Mouse (Mus musculus) layer of hippocampus, adult 2 months (tissue): ENCODE results near the gene Trpm3. TPM values are rescaled to one million over a fixed set of nuclear protein-coding genes. Genes with fewer than 3 reads are reported as not detected.
A peak's percentile ranks its signal among the peaks of the same experiment; 100 is the strongest.
"Not testable (repeated sequence)": the region's sequence is repeated elsewhere in the genome, so short reads cannot be mapped to it uniquely, and the experiment has no call there.

ENCODE experiments used
- DNase-seq, 2 experiments: peaks; one replicate each; pipeline ENCODE4 v3.0.0; 2022; ENCODE audit warnings: low spot score in 2 of 2
- H3K27ac ChIP-seq: fragments of 200-600 bp; 2 replicates; pipeline ENCODE4 v1.8.1; 2022
- H3K4me3 ChIP-seq: fragments of 200-600 bp; 2 replicates; pipeline ENCODE4 v1.8.1; 2022; ENCODE audit warnings: mild to moderate bottlenecking
- CTCF ChIP-seq: fragments of 200-600 bp; conservative IDR thresholded peaks from 2 replicates; pipeline ENCODE4 v1.8.1; 2022; ENCODE audit warnings: antibody characterized with exemption, mild to moderate bottlenecking, moderate library complexity
- microRNA-seq, 2 experiments: library from miRNA; unstranded; fragments of <30 nt; microRNA quantifications; one replicate each; pipeline ENCODE4 v1.2.0; 2021
- total RNA-seq, 2 experiments: library from RNA; stranded (reverse); gene quantifications; 2 replicates each; pipeline ENCODE4 v1.2.3; 2021

Gene Trpm3
- total RNA-seq, 2 experiments from 2014 or later, result 66.9 to 67.7 TPM

DNA sequence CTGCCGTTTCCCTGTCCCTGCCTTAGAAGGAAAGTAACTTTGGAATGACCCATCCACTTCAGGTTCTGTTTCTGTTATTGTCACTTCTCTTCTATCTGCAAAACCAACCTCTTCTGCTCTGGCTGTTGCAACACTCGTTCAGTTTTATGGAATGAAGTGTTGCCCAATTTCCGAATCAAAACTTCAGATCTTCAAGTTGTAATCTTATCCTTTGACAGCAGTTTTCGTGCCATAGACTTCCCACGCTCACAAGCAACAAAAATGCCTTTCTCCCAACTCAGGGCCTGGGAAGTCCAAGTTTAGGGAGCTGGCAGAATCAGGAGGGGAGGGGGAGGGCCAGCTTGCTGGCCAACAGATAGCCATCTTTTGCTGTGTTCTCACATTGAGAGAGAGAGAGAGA is 889.4 kb downstream of the Trpm3 start:
- Histone ChIP-seq H3K4me3 (no peak overlapping the region), H3K27ac (no peak overlapping the region)
- TF ChIP-seq CTCF, result no peak
- DNase-seq, result no peak

DNA sequence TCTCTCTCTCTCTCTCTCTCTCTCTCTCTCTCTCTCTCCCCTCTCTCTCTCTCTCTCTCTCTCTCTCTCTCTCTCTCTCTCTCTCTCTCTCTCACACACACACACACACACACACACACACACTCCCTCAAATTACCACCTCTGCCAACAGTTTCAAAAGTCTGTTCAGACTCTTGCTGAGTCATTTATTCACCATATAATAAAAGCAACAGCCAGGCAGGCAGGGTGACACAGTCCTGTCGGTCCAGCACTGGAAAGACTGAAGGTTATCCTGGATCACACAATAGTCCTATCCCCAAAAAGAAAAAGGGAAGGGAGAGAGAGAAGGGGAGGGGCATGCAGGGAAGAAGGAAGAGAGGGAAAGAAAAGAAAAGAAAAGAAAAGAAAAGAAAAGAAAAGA is 894.5 kb downstream of the Trpm3 start:
- H3K27ac ChIP-seq, DNase-seq, H3K4me3 ChIP-seq: not testable (repeated sequence)

DNA sequence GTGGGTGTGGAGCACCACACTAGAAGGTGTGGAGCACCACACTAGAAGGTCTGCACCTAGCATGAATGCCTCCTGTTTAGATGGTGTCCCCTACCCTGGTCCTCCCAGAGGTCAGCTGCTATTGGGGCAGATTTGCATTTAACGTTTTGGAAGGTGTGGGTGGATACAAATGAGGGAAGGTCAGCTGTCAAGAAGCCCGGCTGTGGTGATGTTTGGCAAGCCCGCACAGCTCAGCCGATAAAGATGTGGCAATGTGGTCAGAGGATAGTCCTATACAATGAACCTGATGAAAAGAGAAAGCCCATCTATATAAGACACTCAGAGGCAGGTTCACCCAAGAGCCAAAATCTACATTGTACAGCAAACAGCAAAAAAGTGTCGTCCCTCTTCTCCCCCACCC is 895.3 kb downstream of the Trpm3 start:
- no peak overlapping the region for H3K4me3 ChIP-seq
- no peak for TF ChIP-seq CTCF
- peak overlapping the region; percentile 72 for H3K27ac ChIP-seq
- no peak for DNase-seq

DNA sequence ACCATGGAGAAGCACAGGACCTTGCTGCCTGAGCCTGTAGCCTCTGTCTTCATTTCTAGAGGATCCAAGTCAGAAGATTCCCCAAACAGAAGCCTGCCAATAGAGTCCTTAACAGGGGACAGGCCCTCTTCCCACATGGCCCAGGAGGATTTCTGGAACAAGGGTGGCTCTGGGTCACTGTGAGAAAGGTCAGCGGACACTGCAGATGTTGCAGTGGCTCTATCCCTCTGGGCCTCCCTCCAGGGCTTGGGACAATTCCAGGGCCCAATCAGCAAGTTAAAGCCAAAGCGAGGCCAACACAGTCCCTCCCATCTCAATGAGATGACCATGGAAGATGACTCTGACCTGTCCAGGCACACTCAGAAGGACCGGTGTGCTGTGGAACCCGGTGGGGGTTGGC is 896.1 kb downstream of the Trpm3 start:
- Histone ChIP-seq H3K27ac (peak overlapping the region; percentile 72; the same call in 1 of the 2 replicates), H3K4me3 (no peak overlapping the region)
- TF ChIP-seq CTCF, result no peak
- DNase-seq, result peak in 1 of 2 experiments; percentile 26

DNA sequence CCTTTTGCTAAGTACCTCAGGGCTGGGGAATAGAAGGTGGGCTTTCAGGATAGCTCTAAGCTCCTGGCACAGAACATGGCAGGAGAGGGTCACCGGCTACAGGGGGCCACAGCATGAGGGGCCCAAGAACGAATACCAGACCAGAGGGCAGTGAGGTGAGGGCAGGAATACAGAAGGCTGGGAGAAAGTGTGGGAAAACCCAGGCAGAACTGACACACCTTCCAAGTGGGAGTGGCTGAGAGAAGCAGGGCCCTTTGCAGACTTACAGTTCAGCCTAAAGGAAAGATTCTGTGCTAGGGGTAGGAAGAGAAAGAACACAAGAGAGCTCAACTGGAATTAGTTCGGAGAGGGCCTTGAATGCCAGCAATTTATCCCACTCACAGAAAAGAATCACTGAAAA is 896.9 kb downstream of the Trpm3 start:
- TF ChIP-seq CTCF, result no peak
- DNase-seq, result no peak
- Histone ChIP-seq H3K27ac (peak overlapping the region; percentile 80), H3K4me3 (no peak overlapping the region)

DNA sequence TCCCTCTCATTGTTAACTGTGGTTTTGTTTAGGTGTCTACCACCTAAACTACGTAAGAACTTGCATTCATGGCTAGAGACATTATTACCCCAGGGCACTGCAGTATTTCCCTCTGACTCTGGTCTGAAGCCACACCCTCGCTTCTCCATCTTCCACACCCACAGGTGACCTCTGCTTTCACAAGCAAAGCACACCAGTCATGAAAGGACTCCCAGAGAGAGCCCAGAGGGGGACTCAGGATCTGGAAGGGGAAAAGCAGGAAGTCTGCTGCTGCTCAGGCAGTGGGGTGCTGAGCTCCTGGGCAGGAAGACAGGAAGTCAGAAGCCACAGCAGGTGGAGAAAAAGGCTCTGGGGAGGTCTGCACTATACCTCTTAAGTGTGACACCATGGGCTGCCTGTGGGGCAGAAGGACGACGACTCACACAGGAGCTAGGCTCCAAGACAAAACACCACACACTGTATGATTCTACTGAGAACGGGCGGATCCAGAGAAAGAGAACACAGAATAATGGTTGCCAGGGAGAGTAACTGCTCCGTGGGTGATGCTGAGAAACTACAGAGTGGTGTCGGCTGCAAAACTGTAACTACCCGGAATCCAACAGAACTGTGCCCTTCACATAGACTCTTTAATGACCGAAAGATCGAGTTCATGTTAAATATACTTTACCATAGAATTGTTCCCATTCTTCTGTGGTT is 898.1 kb downstream of the Trpm3 start:
- peak overlapping the region; percentile 80 for H3K27ac ChIP-seq

DNA sequence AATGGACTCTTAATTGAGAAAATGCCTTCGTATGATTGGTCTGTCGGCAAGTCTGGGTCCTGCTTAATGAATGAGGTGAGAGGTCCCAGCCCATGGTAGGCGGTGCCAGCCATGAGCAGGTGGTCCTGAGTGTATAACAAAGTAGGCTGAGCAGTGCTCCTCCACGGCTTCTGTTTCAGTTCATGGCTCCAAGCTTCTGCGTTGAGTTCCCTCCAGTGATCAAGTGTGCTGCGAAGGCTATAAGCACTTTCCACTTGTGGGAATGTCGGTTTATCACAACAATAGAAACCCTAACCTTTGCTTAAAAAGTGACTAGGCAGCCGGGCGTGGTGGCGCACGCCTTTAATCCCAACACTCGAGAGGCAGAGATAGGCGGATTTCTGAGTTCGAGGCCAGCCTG is 898.7 kb downstream of the Trpm3 start:
- DNase-seq, result no peak
- TF ChIP-seq CTCF, result no peak
- Histone ChIP-seq H3K27ac (peak overlapping the region; percentile 80), H3K4me3 (no peak overlapping the region; the same call in 1 of the 2 replicates)

More for the DNA sequence above, 898.1 kb downstream of the Trpm3 start:
- peak; percentile 44 to 50 for DNase-seq
- TF ChIP-seq CTCF, result no peak
- no peak overlapping the region; the same call in 1 of the 2 replicates for H3K4me3 ChIP-seq

DNA sequence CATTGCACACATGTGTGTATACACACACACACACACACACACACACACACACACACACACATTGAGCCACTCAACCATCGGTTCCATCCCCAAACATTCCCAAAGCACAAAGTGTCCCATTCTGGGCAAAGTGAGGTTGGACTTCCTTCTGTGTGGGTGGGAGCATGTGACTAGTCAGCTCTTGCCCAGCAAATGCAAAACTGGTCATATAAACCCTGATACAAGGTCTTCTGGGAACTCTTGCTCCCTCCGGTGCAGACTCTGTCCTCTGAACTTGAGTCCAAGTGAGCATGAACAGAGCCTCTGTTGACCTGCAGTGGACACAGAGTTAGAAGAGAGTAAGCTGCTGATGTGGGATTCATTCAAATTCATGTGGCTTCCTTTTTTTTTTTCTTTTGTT is 899.5 kb downstream of the Trpm3 start:
- no peak for DNase-seq
- no peak for TF ChIP-seq CTCF
- Histone ChIP-seq H3K4me3 (no peak overlapping the region), H3K27ac (no peak overlapping the region)

DNA sequence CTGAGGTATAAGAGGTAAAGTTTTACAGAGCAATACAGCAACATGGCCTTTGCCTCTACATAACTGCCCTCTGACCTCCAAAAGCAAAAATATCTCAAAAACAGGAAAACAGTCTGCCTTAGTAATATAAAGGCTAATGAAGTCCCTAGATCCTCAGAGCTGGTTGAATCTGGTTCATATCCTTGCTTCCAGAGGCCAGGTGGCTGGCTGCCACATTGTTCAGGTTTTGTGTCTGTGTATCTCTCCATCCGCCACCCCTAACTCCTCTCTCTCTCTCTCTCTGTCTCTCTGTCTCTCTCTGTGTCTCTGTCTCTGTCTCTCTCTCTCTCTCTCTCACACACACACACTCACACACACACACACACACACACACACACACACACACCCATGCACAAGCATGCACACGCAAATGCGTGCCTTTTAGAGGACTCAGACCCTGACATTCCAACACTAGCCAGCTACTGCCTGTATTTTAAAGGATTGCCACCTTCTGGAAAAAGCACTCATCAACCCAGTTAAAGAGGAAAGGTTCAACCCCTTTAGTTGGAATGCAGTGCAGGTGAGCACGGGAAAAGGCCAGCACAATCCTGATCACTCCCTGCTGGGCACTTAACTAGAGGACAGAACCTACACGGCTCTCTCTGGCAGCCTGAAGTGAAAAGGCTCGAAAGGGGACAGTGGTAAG is 902.8 kb downstream of the Trpm3 start:
- no peak overlapping the region for H3K4me3 ChIP-seq
- no peak for DNase-seq
- no peak overlapping the region for H3K27ac ChIP-seq
- TF ChIP-seq CTCF, result no peak

DNA sequence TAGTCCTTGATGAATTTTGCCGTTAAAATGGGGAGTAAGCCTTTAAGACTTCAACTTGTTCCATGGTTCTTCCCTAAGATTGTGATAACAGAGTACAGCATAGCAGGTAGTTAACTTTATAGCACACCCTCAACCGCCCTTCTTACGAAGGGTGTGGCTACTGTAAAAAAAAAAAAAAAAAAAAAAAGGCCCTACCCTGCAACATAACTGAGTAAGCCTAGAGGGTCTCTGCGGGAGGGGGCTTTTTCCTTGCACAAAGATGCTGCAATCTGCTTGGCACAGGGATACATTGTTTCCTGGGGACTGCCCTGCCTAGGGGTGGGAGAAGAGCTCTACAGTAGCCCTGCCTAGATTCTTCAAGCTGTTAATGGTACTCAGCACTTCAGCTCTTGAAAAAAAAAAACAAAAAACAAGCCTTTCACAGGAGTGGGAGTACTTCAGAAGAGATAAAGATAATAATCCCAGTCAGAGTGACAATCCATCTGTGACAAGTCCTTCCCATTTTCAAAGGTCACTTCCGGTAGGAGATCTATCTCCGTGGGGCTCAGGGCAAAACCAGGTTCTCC is 903.4 kb downstream of the Trpm3 start:
- TF ChIP-seq CTCF, result no peak
- no peak for DNase-seq
- H3K27ac ChIP-seq, result peak overlapping the region; percentile 33; the same call in 1 of the 2 replicates

DNA sequence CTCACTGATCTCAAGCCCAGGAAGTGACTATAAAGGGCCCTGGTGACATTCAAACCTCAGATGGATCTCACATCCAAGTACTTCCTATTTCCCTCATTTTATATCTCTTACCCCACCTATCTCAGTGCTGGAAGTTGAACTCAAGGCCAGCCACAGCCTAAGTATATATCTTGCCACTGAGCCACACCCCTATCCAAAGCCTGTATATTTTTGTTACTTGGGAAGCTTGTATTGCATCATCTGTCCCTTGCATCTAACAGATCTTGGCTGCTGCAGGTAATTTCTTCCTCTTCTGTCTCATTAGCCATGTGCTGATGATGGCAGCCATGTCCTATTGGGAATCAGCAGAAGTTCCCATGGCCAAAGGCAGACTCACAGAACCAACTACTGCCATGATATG is 904.9 kb downstream of the Trpm3 start:
- no peak overlapping the region for H3K27ac ChIP-seq
- no peak for DNase-seq
- no peak overlapping the region for H3K4me3 ChIP-seq
- TF ChIP-seq CTCF, result no peak

More for the DNA sequence above, 903.4 kb downstream of the Trpm3 start:
- H3K4me3 ChIP-seq, result no peak overlapping the region

Small RNA genes within 50 kb of the gene (microRNA-seq; reads per million reads assigned to microRNA genes)
- gene Mir204, result 805 to 1,268 reads per million in 2 experiments
